Mouse (Mus musculus) CD8-positive naive resting alpha-beta T cell, adult 2 months (primary cell): ENCODE measurements around the gene Tubgcp6.

Source experiments
- DNase-seq, 2 experiments: peaks; one replicate each; pipeline ENCODE4 v3.0.0; 2022; ENCODE audit warnings: low read depth in 2 of 2, low spot score in 2 of 2

Gene Tubgcp6

DNA sequence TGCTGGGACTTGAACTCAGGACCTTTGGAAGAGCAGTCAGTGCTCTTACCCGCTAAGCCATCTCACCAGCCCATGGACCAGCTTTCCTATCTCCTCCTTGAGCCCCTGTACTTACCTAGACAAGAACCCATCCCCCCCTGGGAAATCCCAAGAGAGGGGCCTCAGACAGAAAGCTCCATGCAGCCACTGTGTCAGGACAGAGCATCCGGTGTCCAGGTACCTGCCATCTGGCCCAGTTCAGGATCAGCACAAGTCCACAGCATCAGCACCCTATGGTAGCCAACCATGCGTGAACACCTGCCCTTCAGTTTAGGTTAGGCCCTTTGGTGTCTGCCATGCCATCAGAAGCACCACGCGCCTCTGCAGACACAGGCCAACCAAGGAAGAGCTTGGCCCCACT, 58.0 kb downstream of the Tubgcp6 start:
- DNase-seq: no peak

DNA sequence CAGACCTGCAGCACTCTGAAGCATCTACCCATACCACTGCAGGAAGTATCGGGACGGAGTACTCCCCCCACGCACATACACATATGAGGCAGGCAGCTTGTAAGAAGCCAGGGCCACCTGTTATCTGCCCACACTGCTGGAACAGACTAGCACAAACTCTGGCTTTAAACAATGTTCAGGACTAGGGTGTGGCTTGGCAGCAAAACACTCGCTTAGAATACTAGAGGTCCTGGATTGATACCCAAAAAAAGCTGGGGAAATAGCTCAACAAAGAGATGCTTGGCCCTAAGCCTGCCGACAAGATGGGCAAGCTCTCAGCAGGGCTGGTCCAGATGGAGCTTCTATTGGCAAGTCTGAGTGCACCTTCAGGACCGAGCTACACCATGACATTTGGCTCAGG, 59.4 kb downstream of the Tubgcp6 start:
- no peak for DNase-seq

DNA sequence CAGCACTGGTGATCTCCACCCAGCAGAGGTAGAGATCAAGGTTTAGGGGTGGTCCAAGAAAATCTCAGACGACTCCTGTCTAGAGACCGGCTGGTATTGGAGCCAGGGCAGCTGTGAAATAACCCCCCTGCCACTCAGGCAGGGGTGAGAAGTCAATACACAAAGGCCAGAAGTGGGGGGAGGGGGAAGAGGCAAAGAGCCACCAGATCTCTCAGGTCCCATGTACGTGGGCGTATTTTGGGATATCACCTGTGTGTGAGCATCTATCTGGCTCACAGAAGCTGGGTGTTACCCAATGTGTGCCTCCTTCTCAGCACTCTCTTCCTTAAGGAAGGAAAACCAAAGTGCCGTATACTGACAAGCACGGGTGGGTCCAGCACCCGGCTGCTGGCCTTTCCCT, 59.9 kb downstream of the Tubgcp6 start:
- DNase-seq: no peak

DNA sequence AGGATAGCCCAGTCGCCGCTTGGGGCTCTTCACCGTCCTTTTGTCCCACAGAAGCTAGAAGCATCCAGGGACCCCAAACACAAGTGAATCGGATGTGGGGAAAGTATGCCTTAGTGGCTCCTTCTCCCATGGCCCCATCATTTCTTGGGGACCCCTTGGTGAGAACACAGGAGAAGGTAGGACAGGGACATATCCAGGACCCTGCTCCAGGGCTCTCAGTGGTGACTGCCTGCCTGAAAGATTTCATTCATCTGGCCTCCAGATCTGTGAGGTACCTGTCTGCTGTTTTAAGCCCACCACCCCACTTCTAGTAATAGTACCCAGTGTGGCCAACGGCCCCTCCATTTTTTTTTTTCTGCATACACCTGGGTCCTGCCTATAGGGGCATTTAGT, 60.4 kb downstream of the Tubgcp6 start:
- no peak for DNase-seq

DNA sequence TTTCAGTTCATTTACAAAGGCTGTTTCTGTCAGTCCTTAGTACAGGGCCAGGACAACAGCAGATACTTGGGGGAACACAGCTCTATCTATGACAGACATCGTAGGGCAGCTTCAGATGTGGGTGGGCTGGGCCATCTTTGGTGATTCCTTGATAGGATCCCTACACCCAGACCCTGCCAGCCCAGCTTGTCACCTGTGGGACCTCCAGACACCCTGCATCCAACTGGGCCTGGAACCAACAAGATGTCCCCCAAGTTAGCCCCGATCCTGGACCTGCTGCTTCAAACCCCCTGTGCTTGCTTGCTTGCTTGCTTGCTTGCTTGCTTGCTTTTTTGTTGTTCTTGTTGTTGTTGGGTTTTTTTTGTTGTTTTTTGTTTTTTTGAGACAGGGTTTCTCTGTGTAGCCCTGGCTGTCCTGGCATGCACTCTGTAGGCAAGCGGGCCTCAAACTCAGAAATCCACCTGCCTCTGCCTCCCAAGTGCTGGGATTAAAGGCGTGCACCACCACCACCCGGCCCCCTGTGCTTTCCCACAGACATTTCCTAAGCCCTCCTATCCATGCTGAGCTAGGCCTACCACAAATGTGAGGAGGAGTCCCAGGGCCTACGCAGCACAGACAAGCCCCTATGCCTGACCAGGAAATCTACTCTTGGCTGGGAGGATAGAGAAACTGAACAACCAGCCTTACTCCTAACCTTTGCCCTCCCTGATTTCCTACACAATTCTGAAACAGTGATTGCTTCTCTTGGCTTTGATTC, 61.0 kb downstream of the Tubgcp6 start:
- no peak for DNase-seq

DNA sequence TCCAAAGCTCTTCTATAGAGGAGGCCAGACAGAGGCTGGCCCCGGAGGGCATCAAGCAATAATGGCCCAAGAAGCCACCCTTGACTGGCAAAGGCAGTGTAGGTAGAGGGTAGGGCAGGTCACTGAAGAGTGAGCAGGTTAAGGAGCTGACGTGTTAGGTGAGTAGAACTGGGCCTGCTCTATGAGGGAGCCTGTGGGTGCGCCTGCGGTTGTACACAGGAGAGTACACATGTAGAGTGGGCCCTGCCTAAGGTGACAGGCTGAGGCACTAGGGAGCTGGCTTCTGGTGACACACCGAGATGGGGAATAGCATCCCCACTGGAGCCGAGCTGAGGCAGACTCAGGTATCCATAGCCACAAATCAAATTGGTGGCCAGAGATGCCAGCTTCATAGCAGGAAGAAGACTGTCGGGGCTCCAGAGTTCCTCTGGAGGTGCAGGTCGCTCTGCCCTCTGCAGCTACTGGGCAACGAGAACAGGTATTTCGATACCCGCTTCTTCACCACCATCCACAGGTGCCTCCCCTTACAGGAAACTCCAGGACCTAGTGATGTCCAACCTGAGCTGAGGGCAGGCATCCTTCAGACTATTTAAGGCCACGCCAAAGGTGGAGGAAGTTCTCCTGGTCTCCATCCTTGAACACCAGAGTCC, 62.0 kb downstream of the Tubgcp6 start:
- DNase-seq: no peak

DNA sequence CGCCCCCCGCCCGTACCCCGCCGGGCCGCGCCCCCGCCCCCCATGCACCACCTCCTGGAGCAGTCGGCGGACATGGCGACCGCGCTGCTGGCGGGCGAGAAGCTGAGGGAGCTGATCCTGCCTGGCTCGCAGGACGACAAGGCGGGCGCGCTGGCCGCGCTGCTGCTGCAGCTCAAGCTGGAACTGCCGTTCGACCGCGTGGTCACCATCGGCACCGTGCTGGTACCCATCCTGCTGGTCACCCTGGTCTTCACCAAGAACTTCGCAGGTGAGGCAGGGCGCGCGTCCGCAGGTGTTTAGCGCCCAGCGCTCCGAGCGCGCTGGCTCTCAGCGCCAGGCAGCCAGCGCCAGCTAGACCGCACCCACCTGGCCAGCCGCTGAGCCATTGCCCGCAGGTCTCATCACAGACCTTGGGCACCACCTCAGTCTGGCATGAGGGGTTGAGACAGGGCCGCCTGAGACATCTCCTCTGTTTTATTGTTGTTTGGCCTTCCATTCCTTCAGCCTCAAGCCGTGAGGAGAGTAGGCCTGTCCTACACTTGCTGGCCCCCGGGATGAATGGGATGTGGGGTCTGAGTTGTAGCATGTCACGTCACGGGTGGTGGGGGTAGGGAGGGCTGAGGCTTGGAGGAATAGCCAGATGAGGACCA, 62.8 kb downstream of the Tubgcp6 start:
- no peak for DNase-seq

DNA sequence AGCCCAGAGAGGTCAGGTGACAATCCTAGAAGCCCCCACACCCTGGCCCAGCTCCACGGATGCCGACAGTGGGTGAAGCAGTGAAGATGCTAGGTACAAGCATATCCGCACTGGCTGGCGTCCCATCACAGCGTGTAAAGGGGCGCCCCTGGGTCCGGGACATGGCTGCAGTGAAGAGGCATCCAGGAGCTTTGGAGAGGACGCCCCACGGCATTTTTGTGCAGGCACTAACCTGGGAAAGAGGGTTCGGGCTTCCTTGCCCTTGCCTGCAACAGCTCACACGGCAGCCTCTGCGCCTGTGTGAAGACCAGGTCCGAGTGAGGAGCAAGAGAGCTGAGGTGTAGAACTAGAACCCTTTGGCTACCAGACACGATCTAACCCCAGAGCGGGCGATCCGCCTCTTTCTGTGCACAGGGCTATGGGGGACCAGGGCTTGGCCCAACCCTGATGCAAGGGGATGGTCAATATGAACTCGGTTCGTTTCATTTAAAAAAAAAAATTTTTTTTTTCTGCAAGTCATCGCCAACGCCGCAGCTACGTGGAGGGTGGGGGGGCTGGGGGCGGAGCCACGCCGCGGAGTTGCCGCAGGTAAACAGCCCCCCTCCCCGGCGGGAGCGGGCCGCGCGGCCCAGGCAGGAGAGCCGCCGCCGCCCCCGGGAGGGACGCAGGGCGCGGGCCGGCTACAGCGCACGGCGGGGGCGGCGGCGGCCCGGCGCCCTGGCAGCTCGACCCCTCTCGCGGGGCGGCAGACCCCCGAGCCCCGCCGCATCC, 63.6 kb downstream of the Tubgcp6 start, which contains the start of gene Panx2:
Panx2 (plus strand) TSS at position 574 of the 771 bp plus-strand sequence.
- no peak for DNase-seq

DNA sequence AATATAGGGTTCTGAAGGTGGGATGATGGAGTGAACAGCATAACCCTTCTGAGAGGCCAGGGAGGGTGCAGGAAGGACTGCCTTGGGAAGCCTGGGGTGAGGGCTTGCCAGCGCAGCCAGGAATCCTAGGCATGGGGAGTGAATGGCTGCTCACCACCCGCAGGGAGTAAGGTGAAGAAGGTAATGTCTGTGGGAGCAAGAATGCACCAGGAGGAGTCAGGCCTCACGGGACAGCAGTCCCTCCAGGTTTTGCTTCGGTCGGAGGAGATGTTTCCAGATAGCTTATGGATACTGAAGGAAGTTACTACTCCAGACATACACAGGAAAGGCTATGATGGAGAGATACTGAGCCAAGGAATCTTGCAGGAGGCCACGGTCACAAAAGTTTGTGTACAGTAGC, 64.2 kb downstream of the Tubgcp6 start:
- no peak for DNase-seq

DNA sequence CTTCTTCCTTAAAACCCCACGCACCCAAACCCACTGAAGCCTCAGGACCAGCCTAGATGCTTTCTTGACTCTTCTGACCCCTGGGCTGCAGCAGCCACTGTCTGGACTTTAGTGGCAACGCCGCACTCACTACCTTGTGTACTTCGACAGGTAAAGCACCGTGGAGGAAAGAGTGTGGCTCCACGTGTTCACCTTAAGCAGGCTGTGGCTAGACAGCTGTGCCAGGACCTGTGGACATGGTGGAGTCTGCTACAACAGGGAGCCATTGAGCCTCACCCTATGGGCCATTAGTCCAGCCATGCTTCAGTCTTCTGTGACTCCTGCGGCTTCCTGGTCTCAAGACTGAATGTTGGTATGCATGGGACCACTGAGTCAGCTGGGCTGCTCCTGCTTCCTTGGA, 68.2 kb downstream of the Tubgcp6 start:
- DNase-seq: no peak
